Mouse (Mus musculus): ENCODE measurements at regions not wholly inside any gene's neighbourhood (a gene's known extent, or its start where the extent isn't known, plus 50 kb on each side); places are given as distances from the start of the nearest gene placed in this dataset.

DNA sequence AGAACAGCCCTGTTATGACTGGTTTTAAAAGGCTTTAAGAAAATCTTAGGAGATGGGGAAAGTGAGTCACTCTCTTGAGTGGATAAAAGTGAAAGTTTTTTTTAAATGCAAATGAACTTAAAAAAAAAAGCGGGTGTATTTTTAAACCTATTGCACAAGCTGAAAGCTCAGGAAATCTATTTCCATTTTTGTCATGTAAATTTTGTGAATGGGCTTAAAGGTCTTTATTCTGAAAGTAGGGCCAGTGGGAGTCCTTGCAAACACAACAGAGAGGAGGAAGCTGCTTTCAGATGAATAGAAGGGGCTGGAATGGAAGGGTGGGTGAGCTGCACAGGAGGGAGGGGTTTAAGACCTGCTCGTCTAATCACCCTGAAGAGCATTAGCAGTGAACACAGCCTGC is 62.9 kb downstream of the Fam84a start:
- DNase-seq (ENCODE audit: low spot score in 2 of 2): no peak

DNA sequence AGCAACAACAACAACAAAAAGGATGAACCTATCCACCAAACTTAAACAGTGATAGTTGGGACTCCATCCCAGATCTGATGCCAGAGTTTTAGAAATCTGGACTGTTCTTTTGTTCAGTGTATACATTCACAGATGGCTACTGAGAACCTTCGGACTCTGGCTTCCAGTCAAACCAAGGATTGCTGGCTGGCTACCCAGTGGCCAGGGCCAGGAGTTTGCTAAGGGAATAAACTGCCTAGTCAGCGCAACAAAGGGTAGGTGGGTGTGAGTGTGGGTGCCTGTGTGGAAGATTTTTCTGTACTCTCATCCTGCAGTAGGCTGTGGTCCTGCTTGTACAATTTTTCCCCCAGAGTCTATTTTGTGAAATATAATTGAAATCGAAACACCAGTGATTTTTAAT is 69.1 kb downstream of the Fam84a start:
- no peak for DNase-seq (ENCODE audit: low spot score in 2 of 2)

DNA sequence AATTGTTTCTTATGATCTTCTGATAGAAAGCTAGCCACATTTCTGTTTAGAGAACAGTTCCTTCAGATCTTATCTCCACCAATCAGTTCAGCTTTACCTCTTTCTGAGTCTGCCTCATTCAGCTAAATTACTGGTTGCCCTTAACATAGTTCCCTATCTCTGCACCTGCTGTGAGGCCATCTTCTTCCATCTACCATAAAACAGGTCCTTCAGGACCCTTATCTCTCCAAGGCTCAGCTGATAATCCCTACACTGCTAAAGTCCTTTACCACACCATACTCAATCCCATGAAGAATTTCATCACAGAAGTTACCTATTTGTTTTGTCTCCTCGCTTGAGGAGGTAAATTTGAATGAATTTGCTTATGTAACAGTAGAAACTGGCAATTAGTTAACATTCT is 72.0 kb downstream of the Fam84a start:
- DNase-seq (ENCODE audit: low spot score in 2 of 2): no peak

DNA sequence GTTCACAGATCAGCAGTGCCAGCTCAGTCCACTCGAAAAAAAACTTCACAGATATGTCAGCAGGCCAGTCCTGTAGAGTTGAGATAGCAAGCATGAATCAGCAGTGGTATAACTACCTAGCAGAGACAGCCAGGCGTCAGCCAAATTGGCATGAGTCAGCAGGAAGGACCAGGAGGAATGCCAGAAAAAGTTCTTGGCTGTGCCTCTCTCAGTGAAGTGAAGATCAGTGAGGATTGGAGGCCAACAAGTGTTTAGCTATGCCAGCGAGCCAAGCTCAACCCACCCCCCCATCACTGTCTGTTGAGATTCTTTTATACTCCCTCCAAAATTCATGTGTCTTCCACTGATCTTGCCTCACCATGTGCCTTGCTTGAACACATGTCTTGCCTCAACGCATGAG is 82.8 kb downstream of the Fam84a start:
- peak in 1 of 2 experiments; percentile 6 for DNase-seq (ENCODE audit: low spot score in 2 of 2)

DNA sequence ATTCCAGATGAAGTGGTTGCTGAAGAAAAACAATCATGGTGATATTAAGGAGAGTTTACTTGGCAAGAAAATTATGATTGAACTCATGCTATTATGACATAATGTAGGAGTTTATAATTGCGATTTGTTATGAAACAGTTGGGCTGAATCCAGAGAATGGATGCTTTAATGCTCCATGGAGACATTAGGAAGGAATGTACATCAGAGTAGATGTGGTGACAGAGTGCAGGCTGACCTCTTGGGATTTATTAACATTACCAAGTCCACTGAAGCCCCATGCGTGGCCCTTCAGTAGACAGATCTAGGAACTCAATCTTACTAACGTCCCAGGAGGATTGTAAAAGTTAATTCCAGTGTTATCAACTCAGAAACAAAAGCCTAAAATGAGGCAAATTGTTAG is 86.5 kb downstream of the Fam84a start:
- DNase-seq (ENCODE audit: low spot score in 2 of 2): no peak

DNA sequence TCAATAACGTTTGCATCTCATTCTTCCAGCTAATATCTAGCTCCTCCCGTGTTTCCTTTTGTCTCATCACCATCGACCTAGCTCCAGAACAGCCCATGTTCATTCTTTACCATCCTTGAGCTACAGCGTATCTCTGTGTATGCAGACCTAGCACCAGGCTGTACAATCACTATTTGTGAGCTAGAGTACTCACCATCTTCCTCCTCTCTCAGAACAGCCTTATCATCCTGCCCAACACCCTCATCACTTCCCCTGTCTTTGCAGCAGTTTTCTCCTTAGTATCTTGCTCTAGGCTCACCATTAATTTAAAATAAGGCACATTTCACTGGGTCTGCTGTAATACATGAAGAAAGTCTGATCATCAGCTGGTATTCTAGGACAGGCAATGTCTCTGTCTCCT is 88.6 kb downstream of the Fam84a start:
- DNase-seq (ENCODE audit: low spot score in 2 of 2): no peak

DNA sequence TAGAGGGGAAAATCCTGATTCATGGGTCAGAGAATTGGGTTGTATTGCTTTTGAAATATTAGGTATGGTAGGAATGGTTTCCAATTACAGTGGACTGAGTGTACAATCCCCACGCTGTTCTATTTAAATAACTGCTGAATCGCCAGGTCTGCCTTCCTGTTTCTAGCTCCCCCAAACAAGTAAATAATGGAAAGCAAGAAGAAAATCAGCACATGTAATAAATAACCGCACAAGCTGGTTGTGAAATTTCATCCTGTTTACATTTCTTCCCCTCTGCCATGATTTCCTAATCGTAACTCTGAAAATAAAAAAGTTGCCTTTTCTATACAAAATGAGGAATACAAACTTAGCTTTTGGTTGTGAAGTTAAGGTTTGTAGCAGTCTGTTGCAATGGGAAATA is 95.7 kb downstream of the Fam84a start:
- no peak for DNase-seq (ENCODE audit: low spot score in 2 of 2)

DNA sequence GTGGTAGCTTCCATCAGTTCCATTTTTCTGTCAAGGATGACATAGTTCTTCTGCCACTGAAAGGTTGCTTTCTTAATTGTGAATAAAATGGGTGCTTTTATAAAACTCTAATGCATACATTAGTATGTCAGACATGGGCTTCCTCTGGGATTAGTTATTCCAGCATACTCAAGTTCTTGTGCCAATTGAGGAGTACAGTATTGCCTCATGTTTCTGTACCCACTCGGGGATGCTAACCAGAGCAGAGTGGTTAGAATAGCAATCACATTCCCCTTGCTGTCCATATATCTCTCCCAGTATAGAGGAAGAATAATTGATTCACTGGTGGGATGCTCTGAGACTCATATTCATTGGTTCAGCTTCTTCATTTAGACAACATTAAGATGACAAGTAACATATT is 119.5 kb downstream of the Fam84a start:
- no peak for DNase-seq (ENCODE audit: low spot score in 2 of 2)

DNA sequence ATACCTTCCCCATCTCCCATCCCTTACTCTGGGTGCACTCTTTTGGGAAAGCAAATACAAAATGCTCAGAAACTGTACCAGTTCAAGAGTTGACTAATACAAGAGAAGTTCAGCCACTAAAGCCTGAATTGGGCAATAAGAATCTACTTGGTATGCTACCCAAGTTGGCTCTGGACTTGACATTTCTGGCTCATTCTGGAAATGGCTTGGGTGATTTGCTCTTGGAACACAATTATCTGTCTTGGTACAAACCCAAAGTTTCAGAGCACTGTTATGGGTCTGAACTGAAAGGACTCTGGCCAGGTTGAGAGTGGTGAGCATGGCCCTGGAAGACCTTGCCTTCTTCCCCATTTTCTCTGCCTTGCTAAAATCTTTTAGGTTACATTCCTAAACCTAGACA is 136.6 kb downstream of the Fam84a start:
- DNase-seq (ENCODE audit: low spot score in 2 of 2): no peak

DNA sequence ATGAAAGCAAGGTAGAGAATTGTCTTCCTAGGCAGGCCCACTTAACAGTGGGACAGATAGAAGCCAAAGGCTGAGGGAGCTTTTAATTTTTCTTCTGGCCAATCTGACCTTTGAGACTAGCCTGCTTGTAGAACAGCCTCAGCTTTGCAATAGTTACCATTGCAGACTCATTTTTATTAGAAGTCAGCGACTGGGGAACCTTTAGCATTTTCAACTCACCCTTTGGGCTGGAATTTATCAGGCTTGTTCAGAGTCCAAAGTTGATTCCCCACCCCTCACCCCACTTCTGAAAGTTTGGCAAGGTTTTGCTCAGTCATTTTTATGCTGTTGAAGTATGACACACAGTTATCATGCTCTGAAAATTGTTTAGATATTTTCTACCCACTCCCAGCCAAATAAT is 145.9 kb downstream of the Fam84a start:
- DNase-seq (ENCODE audit: low spot score in 2 of 2): no peak

DNA sequence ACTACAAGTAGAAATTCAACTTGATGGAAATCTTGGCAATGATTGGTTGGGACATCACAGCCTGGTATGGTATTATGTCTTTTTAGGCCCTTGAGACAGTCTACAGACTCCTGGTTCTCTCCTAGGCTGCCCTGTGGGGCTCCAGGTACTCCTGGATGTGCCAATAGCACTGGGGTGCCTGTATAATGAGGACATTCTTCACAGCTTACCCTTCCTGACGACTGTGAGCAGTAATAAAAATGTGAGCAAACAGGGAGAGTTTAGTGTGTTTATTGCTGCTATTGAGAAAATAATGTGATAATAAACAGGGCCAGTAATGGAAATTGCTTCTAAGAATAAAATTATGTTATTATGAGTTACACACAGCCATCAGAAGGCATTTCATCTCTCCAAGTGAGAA is 150.2 kb downstream of the Fam84a start:
- no peak for DNase-seq (ENCODE audit: low spot score in 2 of 2)

DNA sequence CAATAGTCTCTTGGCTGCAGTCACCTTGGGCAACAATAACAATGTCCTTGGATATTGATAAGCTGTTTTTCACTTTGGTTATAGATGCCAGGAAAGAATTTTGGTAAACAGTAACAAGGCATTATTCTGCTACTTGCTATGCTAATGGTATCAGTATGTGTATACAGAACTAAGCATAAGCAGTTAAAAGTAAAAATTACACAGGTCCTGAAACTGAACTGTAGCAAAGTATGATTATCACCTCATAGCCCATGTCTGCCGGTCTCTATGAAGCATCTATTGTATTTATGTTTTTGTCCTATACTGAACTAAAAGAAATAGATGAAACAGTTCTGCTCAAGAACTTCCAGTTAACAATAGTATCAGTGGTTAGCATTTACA is 167.5 kb downstream of the Fam84a start:
- DNase-seq (ENCODE audit: low spot score in 2 of 2): no peak

DNA sequence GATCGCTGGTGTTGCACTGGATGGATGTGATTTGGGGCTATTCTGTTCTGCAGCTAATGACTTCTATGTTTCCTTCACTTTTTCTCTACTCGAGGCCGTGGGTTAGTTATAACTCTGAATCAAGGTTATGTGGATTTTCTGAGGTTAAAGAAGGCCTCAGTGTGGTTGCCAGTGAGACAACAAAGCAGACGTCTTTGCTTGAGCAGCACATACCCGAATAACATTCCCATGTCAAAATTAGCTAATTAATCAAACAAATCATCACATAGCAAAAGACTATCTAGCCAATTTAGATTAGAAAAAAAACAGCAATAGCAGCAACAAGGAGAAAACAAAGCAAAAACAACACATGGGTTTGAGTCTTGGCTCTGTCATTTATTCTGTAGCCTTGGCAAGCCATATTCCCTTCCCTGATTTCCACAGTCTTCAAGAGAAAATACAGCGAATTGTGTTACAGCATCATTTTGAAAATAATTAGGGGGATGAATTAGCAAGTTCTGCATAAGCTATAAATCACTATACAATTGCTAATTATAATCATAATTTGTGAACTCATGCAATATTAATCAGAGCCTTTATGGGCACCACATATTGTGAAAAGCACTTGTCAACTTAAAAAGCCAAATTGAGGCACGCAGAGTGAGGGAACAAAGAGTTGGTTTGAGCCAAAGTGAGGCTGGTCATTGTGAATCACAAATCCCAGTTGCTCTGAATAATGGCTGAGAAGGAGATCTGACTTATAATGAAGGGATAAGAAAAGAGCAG is 168.0 kb downstream of the Fam84a start:
- no peak for DNase-seq (ENCODE audit: low spot score in 2 of 2)

DNA sequence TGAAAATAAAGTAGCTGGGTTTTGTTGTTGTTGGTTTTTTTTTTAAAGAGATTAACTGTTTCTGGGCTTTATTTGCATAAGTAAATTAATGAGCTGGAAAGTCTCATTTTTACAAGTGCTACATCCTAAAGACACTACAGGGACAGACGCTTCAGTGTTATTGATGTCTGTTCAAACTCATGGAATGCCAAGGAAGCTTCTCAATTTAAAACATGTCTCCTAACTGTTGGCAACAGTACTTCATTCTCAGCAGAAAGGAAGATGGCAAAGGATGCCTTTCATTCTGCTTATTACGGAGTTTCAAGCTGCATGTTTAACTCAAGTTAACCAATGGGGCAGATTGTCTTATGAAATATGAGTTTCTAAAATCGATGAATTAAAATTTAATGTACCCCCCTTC is 187.3 kb downstream of the Fam84a start:
- no peak for DNase-seq (ENCODE audit: low spot score in 2 of 2)

DNA sequence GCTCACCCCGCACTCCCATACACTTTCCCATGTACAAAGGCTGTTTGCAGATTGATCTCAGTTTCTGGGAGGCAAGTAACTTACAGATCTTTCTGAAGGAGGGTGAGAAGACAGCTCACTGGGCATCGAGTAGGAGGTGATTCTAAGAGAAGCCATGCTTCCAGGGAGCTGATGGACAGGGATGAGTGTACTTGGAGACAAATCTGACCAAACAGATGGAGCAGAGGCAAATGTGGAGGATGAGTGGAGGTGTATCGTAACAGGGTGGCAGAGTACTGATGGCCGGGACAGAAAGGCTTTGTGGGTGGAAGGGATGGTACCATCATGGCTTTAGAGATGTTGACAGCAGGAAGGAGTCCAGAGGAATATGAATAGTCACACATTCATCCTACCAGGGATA is 212.4 kb downstream of the Fam84a start:
- DNase-seq (ENCODE audit: low spot score in 2 of 2): no peak

DNA sequence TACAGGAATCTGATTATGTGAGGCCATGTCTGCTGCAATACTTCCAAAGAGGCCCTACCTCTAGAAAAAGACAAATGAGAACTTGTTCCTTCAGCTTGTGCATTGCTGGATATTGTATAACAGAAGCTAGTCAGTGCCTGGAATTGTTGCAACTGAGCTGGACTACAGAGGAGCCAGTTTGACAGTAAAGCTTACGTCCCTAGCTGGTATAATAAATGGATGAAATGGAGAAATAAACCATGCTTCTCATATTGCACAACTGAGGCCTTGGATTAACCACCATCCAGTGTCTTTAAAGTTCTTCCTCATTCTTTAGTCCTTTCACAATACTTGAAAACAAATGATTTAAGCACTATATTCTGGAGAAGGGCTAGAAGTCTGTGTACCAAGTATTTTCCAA is 230.8 kb downstream of the Fam84a start:
- no peak for DNase-seq (ENCODE audit: low spot score in 2 of 2)

DNA sequence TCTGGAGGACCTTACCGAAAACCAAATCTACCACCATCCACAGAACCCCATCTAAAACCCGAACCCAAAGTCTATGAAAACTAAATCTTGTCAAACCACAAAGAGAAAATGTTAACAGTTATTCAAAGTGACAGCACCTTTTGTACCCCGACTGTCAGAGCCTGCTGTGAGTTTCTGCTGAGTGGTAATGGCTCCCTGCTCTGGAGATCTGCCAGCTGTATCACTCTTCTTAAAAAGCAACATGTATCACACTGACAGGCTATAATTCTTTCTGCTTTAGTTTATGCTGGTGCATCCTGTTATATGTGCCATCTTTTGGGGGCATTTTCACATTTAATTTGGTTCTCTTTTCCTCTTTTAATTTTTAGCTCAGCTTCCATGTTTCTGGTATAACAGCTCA is 268.5 kb downstream of the Fam84a start:
- no peak for DNase-seq (ENCODE audit: low spot score in 2 of 2)

DNA sequence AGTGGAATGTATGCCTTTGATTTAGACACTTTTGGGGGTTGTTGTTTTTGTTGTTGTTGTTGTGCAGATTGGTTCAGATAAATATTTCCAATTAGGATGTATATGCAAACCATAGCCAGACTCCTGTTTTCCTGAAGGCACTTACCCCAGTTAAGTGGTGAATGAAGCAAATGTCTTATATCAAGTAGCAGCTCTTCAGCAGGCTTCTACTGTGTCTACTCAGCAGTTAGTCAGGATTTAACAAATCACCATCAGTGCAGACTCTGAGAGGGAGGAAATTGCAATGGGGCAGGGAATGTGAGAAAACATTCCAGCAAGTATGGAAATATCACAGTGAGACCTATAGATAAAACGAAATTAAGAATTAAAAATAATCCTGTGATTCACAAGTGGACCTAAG is 282.7 kb downstream of the Fam84a start:
- DNase-seq (ENCODE audit: low spot score in 2 of 2): no peak

DNA sequence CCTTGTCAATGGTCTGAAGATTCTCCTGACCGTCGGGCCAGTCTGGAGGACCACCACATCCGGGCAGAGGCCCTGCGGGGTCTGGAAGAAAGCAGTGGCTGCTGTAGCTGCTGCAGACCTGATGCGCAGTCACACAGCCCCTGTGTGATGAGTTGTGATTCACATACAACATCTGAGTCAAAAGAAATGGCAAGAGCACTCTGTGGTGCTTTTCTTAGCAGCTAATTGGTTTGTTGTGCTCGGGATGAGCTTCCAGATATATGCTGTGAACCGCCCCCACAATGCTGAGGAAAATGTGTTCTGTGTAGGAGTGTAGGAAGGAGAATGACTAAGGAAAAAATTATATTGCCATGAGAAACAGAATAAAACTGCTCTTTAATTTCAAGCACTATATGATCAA is 290.6 kb downstream of the Fam84a start:
- DNase-seq (ENCODE audit: low spot score in 2 of 2): no peak

DNA sequence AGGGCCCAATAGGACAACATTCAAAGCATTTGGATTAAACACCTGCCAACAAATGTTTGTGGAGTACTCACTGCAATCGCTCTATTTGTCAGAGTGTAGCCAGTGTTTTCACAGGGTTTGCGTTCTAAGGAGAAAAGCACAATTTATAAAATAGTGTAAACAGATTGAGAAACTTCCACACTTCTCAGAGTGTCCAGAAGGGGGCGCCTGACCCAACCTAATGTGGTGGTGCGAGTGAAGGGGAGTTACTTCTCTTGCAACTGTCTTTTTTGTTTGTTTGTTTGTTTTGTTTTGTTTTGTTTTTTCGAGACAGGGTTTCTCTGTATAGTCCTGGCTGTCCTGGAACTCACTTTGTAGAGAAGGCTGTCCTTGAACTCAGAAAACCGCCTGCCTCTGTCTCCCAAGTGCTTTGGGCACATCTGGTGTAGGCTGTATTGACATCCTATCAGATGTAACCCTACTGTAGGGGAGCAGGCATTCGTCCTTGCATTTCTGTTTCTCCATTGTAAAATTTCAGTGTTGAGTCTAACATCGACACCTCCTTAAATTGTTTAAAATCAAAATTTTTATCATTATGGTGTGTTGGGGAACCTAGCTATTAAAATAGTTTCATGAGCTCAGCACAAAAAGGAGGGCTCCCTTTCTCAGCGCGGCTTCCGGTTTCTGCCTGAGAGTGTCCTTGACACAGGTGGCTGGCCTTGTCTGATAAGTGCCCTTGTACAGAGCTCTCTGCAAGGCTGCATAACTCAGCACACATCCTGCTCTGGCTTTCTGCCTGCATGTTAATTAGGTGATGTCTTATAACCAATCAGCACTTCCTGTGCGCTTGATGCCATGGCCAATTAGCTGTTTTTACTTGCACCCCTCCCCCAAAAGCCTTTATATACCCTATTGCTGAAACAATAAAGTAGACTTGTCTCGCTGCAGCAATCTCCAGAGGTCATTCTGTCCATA is 307.0 kb downstream of the Fam84a start:
- DNase-seq (ENCODE audit: low spot score in 2 of 2): peak in 1 of 2 experiments; percentile 55

DNA sequence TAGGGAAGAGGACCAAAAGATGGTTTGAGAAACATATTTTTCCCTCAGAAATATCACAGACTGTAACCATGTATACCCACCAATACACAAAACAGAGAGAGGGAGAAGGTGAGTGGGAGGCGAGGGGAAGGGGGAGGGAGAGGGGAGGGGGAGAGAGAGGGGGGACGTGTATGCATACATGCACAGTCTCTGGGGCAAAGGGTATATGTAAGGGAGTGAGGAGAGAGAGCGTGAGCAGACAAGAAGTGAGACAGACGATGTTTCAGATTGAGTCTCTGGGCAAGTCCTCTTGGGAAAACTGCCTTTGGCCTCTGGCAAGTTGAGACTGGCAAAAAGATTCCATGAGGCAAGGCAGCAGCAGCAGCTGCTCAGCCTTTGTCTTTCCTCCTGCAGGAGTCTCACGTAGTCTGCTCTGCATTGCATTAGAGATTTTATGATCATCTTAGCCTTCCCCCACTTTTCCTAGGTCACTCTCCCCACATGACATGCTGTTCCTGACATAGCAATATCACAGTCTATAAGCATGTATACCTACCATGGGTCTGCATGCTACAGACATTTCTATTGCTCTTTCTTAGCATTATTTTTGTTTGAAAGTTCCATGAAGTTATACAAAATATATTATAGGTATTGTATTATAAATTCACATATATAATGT is 308.3 kb downstream of the Fam84a start:
- DNase-seq (ENCODE audit: low spot score in 2 of 2): no peak

DNA sequence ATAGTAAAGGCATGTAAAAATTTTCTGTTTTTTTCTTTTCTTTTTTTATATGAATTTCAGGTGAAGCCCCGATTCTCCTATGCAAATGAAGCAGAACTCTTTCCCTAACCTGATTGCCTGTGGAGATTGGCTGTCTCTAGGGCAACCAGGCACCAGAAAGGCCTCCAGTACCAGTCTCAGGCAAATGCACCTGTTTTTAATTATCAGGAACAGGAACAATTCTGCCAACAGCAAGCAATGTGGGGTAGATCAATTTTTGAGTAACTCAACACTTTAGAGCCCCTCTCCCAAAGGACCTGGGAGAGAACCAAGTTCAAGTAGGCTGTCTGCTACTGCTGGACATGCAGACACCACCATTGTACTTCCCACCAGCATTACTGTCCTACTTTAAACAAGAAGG is 310.6 kb downstream of the Fam84a start:
- DNase-seq (ENCODE audit: low spot score in 2 of 2): no peak

DNA sequence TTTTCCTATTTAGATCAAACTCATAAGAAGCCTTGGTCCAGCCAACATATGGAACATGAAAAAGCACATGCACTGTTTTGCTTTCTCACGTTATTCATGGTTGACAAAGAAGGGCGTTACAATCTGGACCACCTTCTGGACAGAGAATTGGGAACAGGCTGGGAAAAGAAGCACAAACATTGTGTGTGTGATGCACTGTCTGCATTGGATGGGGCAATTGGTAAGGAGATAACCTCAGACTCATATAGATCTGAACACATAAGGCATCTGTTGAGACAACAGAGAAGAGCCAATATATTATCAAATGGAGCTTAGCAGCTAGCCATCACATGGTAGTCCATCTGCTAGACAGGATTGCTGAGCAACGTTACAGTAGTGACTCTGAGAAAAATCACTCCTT is 317.1 kb downstream of the Fam84a start:
- no peak for DNase-seq (ENCODE audit: low spot score in 2 of 2)

Measured in cerebellum, postnatal 4 days (tissue).